In genomic region chr7:45234922-45235571, GRCm38 (mm10) we compare ENCODE assay signal across 8 mouse cellular contexts. TPM values are rescaled to one million over a fixed set of nuclear protein-coding genes. Genes with fewer than 3 reads are reported as not detected.
DNase-seq lines count a peak whose midpoint lies in the region; ATAC-seq and TF ChIP-seq lines count a peak whose summit lies in the region.

No protein-coding gene starts in this region.

- 0 out of 2 replicates have a peak overlapping the region, but pooled peaks have one; percentile 27 for H3K4me2 ChIP-seq in forebrain, postnatal 0 days (ENCODE audit: low read depth)
- H3K4me2 ChIP-seq in intestine, embryonic 14.5 days (ENCODE audit: low read length): peak overlapping the region; percentile 47
- H3K4me2 ChIP-seq in liver, embryonic 16.5 days (ENCODE audit: low read depth, low read length): peak overlapping the region; percentile 19

- peak; percentile 79 for DNase-seq in ZHBTc4 (ENCODE audit: low read depth, low spot score)
- DNase-seq in forebrain, postnatal 0 days: peak; percentile 33
- DNase-seq in intestine, embryonic 14.5 days (ENCODE audit: low spot score): peak; percentile 82
- DNase-seq in retina, embryonic 14.5 days (ENCODE audit: low spot score): peak; percentile 66
- no peak for DNase-seq in cerebellum, postnatal 36 days
- no peak for DNase-seq in layer of hippocampus, adult 8-10 months (ENCODE audit: low spot score in 2 of 2)

- H3K9ac ChIP-seq in forebrain, postnatal 0 days: no peak overlapping the region
- H3K9ac ChIP-seq in intestine, embryonic 14.5 days (ENCODE audit: low read length): 0 out of 2 replicates have a peak overlapping the region, but pooled peaks have one; percentile 7
- no peak overlapping the region for H3K9ac ChIP-seq in liver, embryonic 16.5 days (ENCODE audit: low read depth, low read length)

- H3K4me3 ChIP-seq in E14TG2a.4 (replicated peaks; ENCODE audit: low read length): peak overlapping the region; percentile 73
- no peak overlapping the region for H3K4me3 ChIP-seq in forebrain, postnatal 0 days (ENCODE audit: low read depth, low read length)
- H3K4me3 ChIP-seq in intestine, embryonic 14.5 days (ENCODE audit: low read depth, low read length): peak overlapping the region; percentile 23
- H3K4me3 ChIP-seq in liver, embryonic 16.5 days (ENCODE audit: low read depth, low read length): peak overlapping the region; percentile 14; the same call in 1 of the 2 replicates

- peaks cover 7% of the 10 kb centered on the region for H3K27me3 ChIP-seq in E14TG2a.4 (ENCODE audit: insufficient read depth, low read length)
- H3K27me3 ChIP-seq in forebrain, postnatal 0 days (ENCODE audit: insufficient read depth, low read length): no peaks in the 10 kb centered on the region
- no peaks in the 10 kb centered on the region for H3K27me3 ChIP-seq in intestine, embryonic 14.5 days (replicated peaks; ENCODE audit: control insufficient read depth, insufficient read depth, low read length)
- H3K27me3 ChIP-seq in liver, embryonic 16.5 days (ENCODE audit: control insufficient read depth, insufficient read depth, low read depth, low read length): no peaks in the 10 kb centered on the region

- ATAC-seq in forebrain, postnatal 0 days: peak; percentile 74
- peak; percentile 72 for ATAC-seq in intestine, embryonic 14.5 days (replicated peaks; ENCODE audit: low FRiP score, low TSS enrichment, low read depth)
- ATAC-seq in liver, embryonic 16.5 days (ENCODE audit: low read depth): no peak

- no peak overlapping the region for H3K27ac ChIP-seq in forebrain, postnatal 0 days (ENCODE audit: low read depth, low read length)
- peak overlapping the region; percentile 55 for H3K27ac ChIP-seq in intestine, embryonic 14.5 days (ENCODE audit: low read depth)
- no peak overlapping the region for H3K27ac ChIP-seq in liver, embryonic 16.5 days (ENCODE audit: low read length)

- no peaks in the 10 kb centered on the region for H3K9me3 ChIP-seq in E14TG2a.4 (ENCODE audit: low read length)
- H3K9me3 ChIP-seq in forebrain, postnatal 0 days (ENCODE audit: low read length): no peaks in the 10 kb centered on the region
- no peaks in the 10 kb centered on the region for H3K9me3 ChIP-seq in intestine, embryonic 14.5 days (ENCODE audit: control insufficient read depth, low read length)
- H3K9me3 ChIP-seq in liver, embryonic 16.5 days (replicated peaks; ENCODE audit: control insufficient read depth, low read length): no peaks in the 10 kb centered on the region

- TF ChIP-seq CTCF in E14TG2a.4 (conservative IDR thresholded peaks at IDR 0.05; ENCODE audit: low read length): no peak
- TF ChIP-seq CTCF in forebrain, postnatal 0 days (IDR thresholded peaks at IDR 0.05; ENCODE audit: low read depth): peak; percentile 9; the same call in 1 of the 2 replicates

- peaks cover 92% of the 10 kb centered on the region for H3K4me1 ChIP-seq in E14TG2a.4 (replicated peaks; ENCODE audit: low read depth, low read length)
- 0 out of 2 replicates have a peak, but pooled peaks cover 6% of the 10 kb centered on the region for H3K4me1 ChIP-seq in forebrain, postnatal 0 days (ENCODE audit: insufficient read depth)
- H3K4me1 ChIP-seq in intestine, embryonic 14.5 days (replicated peaks; ENCODE audit: control insufficient read depth, insufficient read depth, low read length): peaks cover 24% of the 10 kb centered on the region
- H3K4me1 ChIP-seq in liver, embryonic 16.5 days (ENCODE audit: control insufficient read depth, low read depth, low read length): peaks cover 15% of the 10 kb centered on the region

- peaks cover 29% of the 10 kb centered on the region for H3K36me3 ChIP-seq in E14TG2a.4 (ENCODE audit: insufficient read depth, low read length)
- H3K36me3 ChIP-seq in forebrain, postnatal 0 days (ENCODE audit: insufficient read depth): no peaks in the 10 kb centered on the region
- peaks cover 33% of the 10 kb centered on the region for H3K36me3 ChIP-seq in intestine, embryonic 14.5 days (ENCODE audit: control insufficient read depth, insufficient read depth, low read length)
- H3K36me3 ChIP-seq in liver, embryonic 16.5 days (ENCODE audit: control insufficient read depth, insufficient read depth): no peaks in the 10 kb centered on the region

- WGBS in forebrain, postnatal 0 days: 9% methylated on average over 21 of the region's 21 CpGs
- 7% methylated on average over 21 of the region's 21 CpGs for whole genome bisulfite sequencing in intestine, embryonic 14.5 days
- 41% methylated on average over 21 of the region's 21 CpGs for WGBS in liver, embryonic 16.5 days (ENCODE audit: insufficient replicate concordance)

RNA-seq across cellular contexts. Expression of gene Cd37, which starts 3.9 kb away (rescaled TPM):
- 0.46 and 0.62 TPM in 2 replicates for total RNA-seq in forebrain, postnatal 0 days (2014; rRNA removed)
- polyA plus RNA-seq in forebrain, postnatal 0 days (2015; fragmentation: Nextera tagmentation; extraction: Ambion mirVana): 2.0 and 2.5 TPM in 2 replicates
- 2.6 and 3.0 TPM in 2 replicates for polyA plus RNA-seq in intestine, embryonic 14.5 days (2014; fragmentation: Nextera tagmentation; extraction: Ambion mirVana)
- 16.4 and 19.3 TPM in 2 replicates for polyA plus RNA-seq in liver, embryonic 16.5 days (2015; fragmentation: Nextera tagmentation; extraction: Ambion mirVana)
- total RNA-seq in layer of hippocampus, adult 8-10 months (2022): 10 to 100 TPM in 2 of 4 experiments, 1 to 10 TPM in 2; 6.3 to 34.1 (median 18.1) TPM

RNA-seq across cellular contexts. Expression of gene Slc6a16, which starts 5.8 kb away (rescaled TPM):
- total RNA-seq in forebrain, postnatal 0 days (2014; rRNA removed): 0.24 TPM in 1 of 2 replicates, not detected in the other
- 0.74 and 1.7 TPM in 2 replicates for polyA plus RNA-seq in forebrain, postnatal 0 days (2015; fragmentation: Nextera tagmentation; extraction: Ambion mirVana)
- polyA plus RNA-seq in intestine, embryonic 14.5 days (2014; fragmentation: Nextera tagmentation; extraction: Ambion mirVana): 0.24 TPM in 1 of 2 replicates, not detected in the other
- not detected in 2 replicates for polyA plus RNA-seq in liver, embryonic 16.5 days (2015; fragmentation: Nextera tagmentation; extraction: Ambion mirVana)
- 1 to 10 TPM; 1.9 to 3.4 (median 2.6) TPM for total RNA-seq in layer of hippocampus, adult 8-10 months (2022)

RNA-seq across cellular contexts. Expression of gene Tead2, which starts 19.5 kb away (rescaled TPM):
- 30.6 and 40.6 TPM in 2 replicates for total RNA-seq in forebrain, postnatal 0 days (2014; rRNA removed)
- 18.4 and 22.5 TPM in 2 replicates for polyA plus RNA-seq in forebrain, postnatal 0 days (2015; fragmentation: Nextera tagmentation; extraction: Ambion mirVana)
- polyA plus RNA-seq in intestine, embryonic 14.5 days (2014; fragmentation: Nextera tagmentation; extraction: Ambion mirVana): 129 and 139 TPM in 2 replicates
- polyA plus RNA-seq in liver, embryonic 16.5 days (2015; fragmentation: Nextera tagmentation; extraction: Ambion mirVana): 5.0 and 6.5 TPM in 2 replicates
- total RNA-seq in layer of hippocampus, adult 8-10 months (2022): 1 to 10 TPM; 2.2 to 5.4 (median 3.7) TPM

RNA-seq across cellular contexts. Expression of gene Dkkl1, which starts 23.1 kb away (rescaled TPM):
- total RNA-seq in forebrain, postnatal 0 days (2014; rRNA removed): 8.4 and 9.1 TPM in 2 replicates
- polyA plus RNA-seq in forebrain, postnatal 0 days (2015; fragmentation: Nextera tagmentation; extraction: Ambion mirVana): 8.9 and 12.1 TPM in 2 replicates
- polyA plus RNA-seq in intestine, embryonic 14.5 days (2014; fragmentation: Nextera tagmentation; extraction: Ambion mirVana): 0.80 and 1.0 TPM in 2 replicates
- 1.5 and 2.2 TPM in 2 replicates for polyA plus RNA-seq in liver, embryonic 16.5 days (2015; fragmentation: Nextera tagmentation; extraction: Ambion mirVana)
- total RNA-seq in layer of hippocampus, adult 8-10 months (2022): 1 to 10 TPM; 2.1 to 3.3 (median 2.6) TPM

RNA-seq across cellular contexts. Expression of gene Ccdc155, which starts 30.4 kb away (rescaled TPM):
- 0.14 and 0.46 TPM in 2 replicates for total RNA-seq in forebrain, postnatal 0 days (2014; rRNA removed)
- polyA plus RNA-seq in forebrain, postnatal 0 days (2015; fragmentation: Nextera tagmentation; extraction: Ambion mirVana): 0.35 and 0.97 TPM in 2 replicates
- 0.43 and 0.73 TPM in 2 replicates for polyA plus RNA-seq in intestine, embryonic 14.5 days (2014; fragmentation: Nextera tagmentation; extraction: Ambion mirVana)
- polyA plus RNA-seq in liver, embryonic 16.5 days (2015; fragmentation: Nextera tagmentation; extraction: Ambion mirVana): 0.05 TPM in 1 of 2 replicates, not detected in the other
- total RNA-seq in layer of hippocampus, adult 8-10 months (2022): 1 to 10 TPM; 2.5 to 4.8 (median 3.6) TPM

Comparison
In these comparisons a context has a peak if more than half of its experiments do, and no peak if none do; other contexts are left out.
1. DNase-seq: peak in ZHBTc4 (single experiment), forebrain, postnatal 0 days (single experiment), intestine, embryonic 14.5 days (single experiment) and retina, embryonic 14.5 days (single experiment); none in cerebellum, postnatal 36 days (0 of 2) and layer of hippocampus, adult 8-10 months (0 of 2).
2. Peak in every context shown above with its lines, with median percentiles within 50 percentile points of each other: H3K4me2 ChIP-seq.